Mouse (Mus musculus) kidney, postnatal 0 days (tissue): Measurements from ENCODE around the gene Ppp1r11. TPM values are rescaled to one million over a fixed set of nuclear protein-coding genes. Genes with fewer than 3 reads are reported as not detected.

Experiments
- ATAC-seq: fragments of 200-750 bp; cut with Nextera tagmentation; replicated peaks from 2 replicates; pipeline ENCODE4 v1.8.0; 2017; ENCODE audit warnings: low read depth, moderate number of reproducible peaks, moderate TSS enrichment, moderate library complexity; ENCODE audit not compliant: low FRiP score
- DNase-seq: peaks from one replicate; pipeline ENCODE4 v3.0.0-alpha.2; 2016; ENCODE audit warnings: low spot score
- H3K27ac ChIP-seq: fragments of 300-500 bp; sonication (generic); 2 replicates; pipeline ENCODE4 v1.5.1; 2014; ENCODE audit warnings: mild to moderate bottlenecking
- H3K27me3 ChIP-seq: fragments of 300-500 bp; sonication (generic); 2 replicates; pipeline ENCODE4 v1.6.1; 2014; ENCODE audit warnings: low read length, mixed read lengths; ENCODE audit not compliant: insufficient read depth
- H3K36me3 ChIP-seq: fragments of 300-500 bp; sonication (generic); 2 replicates; pipeline ENCODE4 v1.6.1; 2014; ENCODE audit warnings: low read length, mixed read lengths; ENCODE audit not compliant: insufficient read depth
- H3K4me1 ChIP-seq: fragments of 300-500 bp; sonication (generic); replicated peaks from 2 replicates; pipeline ENCODE4 v1.6.1; 2014; ENCODE audit warnings: antibody characterized with exemption, low read length, mixed read lengths; ENCODE audit not compliant: insufficient read depth
- H3K4me2 ChIP-seq: fragments of 300-500 bp; sonication (generic); 2 replicates; pipeline ENCODE4 v1.6.1; 2014; ENCODE audit warnings: mild to moderate bottlenecking, low read length, moderate library complexity, mixed read lengths
- H3K4me3 ChIP-seq: fragments of 300-500 bp; sonication (generic); replicated peaks from 2 replicates; pipeline ENCODE4 v1.5.1; 2014; ENCODE audit warnings: low read depth, low read length
- H3K9ac ChIP-seq: fragments of 300-500 bp; sonication (generic); 2 replicates; pipeline ENCODE4 v1.6.1; 2014; ENCODE audit warnings: low read depth, low read length
- H3K9me3 ChIP-seq: fragments of 300-500 bp; sonication (generic); replicated peaks from 2 replicates; pipeline ENCODE4 v1.6.1; 2016; ENCODE audit warnings: low read length, inconsistent platforms, mixed read lengths
- CTCF ChIP-seq: IDR thresholded peaks from 2 replicates; pipeline ENCODE4 v1.5.1; 2016; ENCODE audit warnings: antibody characterized with exemption, low read depth, mild to moderate bottlenecking, moderate library complexity
- WGBS: fragments of 180-500 bp; shearing (Covaris S2); extraction: QIAGEN DNeasy Blood & Tissue Kit; methylation state at CpG from one replicate; pipeline ENCODE4 v1.1.7; 2014; 5-methylcytosine and 5-hydroxymethylcytosine counted together
- polyA plus RNA-seq: library from polyadenylated mRNA; unstranded; fragments of >200 nt; fragmentation: Nextera tagmentation; extraction: Ambion mirVana; gene quantifications from 2 replicates; pipeline ENCODE4 v1.2.1, GENCODE M21; 2015

Gene Ppp1r11
- polyA plus RNA-seq: 105 and 110 TPM in 2 replicates

GRCm38 (mm10) chr17:36950981-36951947 is at the start of gene Ppp1r11:
Gene Ppp1r11 (minus strand): TSS chr17:36951741.
- peak; percentile 98 for ATAC-seq
- Histone ChIP-seq H3K36me3 (0 out of 2 replicates have a peak, but pooled peaks cover 5% of the 10 kb centered on the region), H3K4me3 (peak within 1 kb of the TSS; percentile 70), H3K27me3 (peaks cover 1% of the 10 kb centered on the region; the same call in 1 of the 2 replicates), H3K27ac (peak within 1 kb of the TSS; percentile 58; the same call in 1 of the 2 replicates), H3K9ac (peak within 1 kb of the TSS; percentile 70), H3K9me3 (no peaks in the 10 kb centered on the region), H3K4me1 (peaks cover 4% of the 10 kb centered on the region; the same call in 1 of the 2 replicates), H3K4me2 (peak within 1 kb of the TSS; percentile 69)
- WGBS: 2% methylated on average over 36 of the region's 36 CpGs
- DNase-seq: peak; percentile 98
- 0 out of 2 replicates have a peak, but pooled peaks have one; percentile 1 for TF ChIP-seq CTCF

- Histone ChIP-seq H3K9me3 (no peaks in the 10 kb centered on the region), H3K4me2 (peak within 1 kb of the TSS; percentile 70; the same call in 1 of the 2 replicates), H3K4me1 (no peaks in the 10 kb centered on the region), H3K36me3 (no peaks in the 10 kb centered on the region), H3K27ac (no peak within 1 kb of the TSS), H3K27me3 (no peaks in the 10 kb centered on the region), H3K4me3 (peak within 1 kb of the TSS; percentile 56; the same call in 1 of the 2 replicates), H3K9ac (no peak within 1 kb of the TSS)
- ATAC-seq (no peak), DNase-seq (no peak)
- WGBS: 85% methylated on average over 7 of the region's 7 CpGs
- no peak for TF ChIP-seq CTCF
Measured at GRCm38 (mm10) chr17:37000863-37001262, 49.3 kb upstream of the Ppp1r11 start, which contains the start of gene Zfp57. Gene Zfp57 (plus strand): TSS chr17:37001163.

GRCm38 (mm10) chr17:36998477-36998876 is 46.9 kb upstream of the Ppp1r11 start:
- TF ChIP-seq CTCF: no peak
- no peaks in the 10 kb centered on the region for H3K9me3 ChIP-seq

GRCm38 (mm10) chr17:36997033-36997735 is 45.6 kb upstream of the Ppp1r11 start:
- Histone ChIP-seq H3K4me2 (no peak overlapping the region), H3K9me3 (no peaks in the 10 kb centered on the region), H3K4me3 (no peak overlapping the region), H3K36me3 (no peaks in the 10 kb centered on the region), H3K27me3 (no peaks in the 10 kb centered on the region), H3K4me1 (no peaks in the 10 kb centered on the region), H3K9ac (no peak overlapping the region), H3K27ac (no peak overlapping the region)
- ATAC-seq: no peak
- 17% methylated on average over 7 of the region's 7 CpGs for WGBS
- DNase-seq: peak; percentile 91
- peak; percentile 91 for TF ChIP-seq CTCF

More at GRCm38 (mm10) chr17:36998477-36998876, 46.9 kb upstream of the Ppp1r11 start:
- DNase-seq: no peak
- Histone ChIP-seq H3K4me1 (no peaks in the 10 kb centered on the region), H3K9ac (no peak overlapping the region), H3K4me3 (no peak overlapping the region), H3K27me3 (no peaks in the 10 kb centered on the region), H3K36me3 (no peaks in the 10 kb centered on the region), H3K4me2 (no peak overlapping the region), H3K27ac (no peak overlapping the region)
- ATAC-seq: no peak
- 65% methylated on average over 2 of the region's 2 CpGs for WGBS

GRCm38 (mm10) chr17:36995448-36995847 is 43.9 kb upstream of the Ppp1r11 start:
- WGBS: 65% methylated on average over 3 of the region's 3 CpGs
- no peak overlapping the region for H3K27ac ChIP-seq
- H3K4me1 ChIP-seq: no peaks in the 10 kb centered on the region
- H3K36me3 ChIP-seq: no peaks in the 10 kb centered on the region
- no peak overlapping the region for H3K9ac ChIP-seq
- ATAC-seq (no peak), DNase-seq (no peak)
- H3K27me3 ChIP-seq: no peaks in the 10 kb centered on the region
- TF ChIP-seq CTCF: no peak
- H3K4me3 ChIP-seq: no peak overlapping the region
- H3K4me2 ChIP-seq: no peak overlapping the region
- H3K9me3 ChIP-seq: no peaks in the 10 kb centered on the region

- Histone ChIP-seq H3K9ac (no peak overlapping the region), H3K4me3 (no peak overlapping the region), H3K27ac (no peak overlapping the region), H3K27me3 (no peaks in the 10 kb centered on the region), H3K4me1 (no peaks in the 10 kb centered on the region), H3K9me3 (no peaks in the 10 kb centered on the region), H3K36me3 (no peaks in the 10 kb centered on the region), H3K4me2 (no peak overlapping the region)
- DNase-seq (no peak), ATAC-seq (no peak)
- 86% methylated on average over 2 of the region's 2 CpGs for WGBS
- TF ChIP-seq CTCF: no peak
Measured at GRCm38 (mm10) chr17:36994528-36994927, 43.0 kb upstream of the Ppp1r11 start.
